Mouse (Mus musculus): ENCODE results near the gene Tmem33. TPM values are rescaled to one million over a fixed set of nuclear protein-coding genes. Genes with fewer than 3 reads are reported as not detected.

Tmem33 gene
- total RNA-seq, 1 experiment: 118 TPM

DNA sequence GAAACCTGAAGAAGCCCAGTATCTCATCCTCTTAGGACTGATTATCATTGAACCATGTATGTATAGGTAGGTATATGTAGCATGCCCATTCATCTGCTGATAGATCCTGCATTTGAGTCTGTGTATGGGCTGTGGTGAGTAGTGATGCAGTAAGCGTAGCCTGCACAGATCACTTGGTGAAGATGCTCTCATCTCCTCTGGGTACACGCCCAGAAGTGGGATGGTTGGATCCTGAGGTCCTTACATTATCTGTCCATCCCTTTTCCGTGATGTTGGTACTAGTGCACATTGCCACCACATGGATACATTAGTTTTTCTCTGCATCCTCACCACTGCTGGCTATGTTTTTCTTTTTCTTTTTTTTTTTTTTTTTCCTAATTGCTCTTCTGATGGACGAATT is 19.5 kb downstream of the Tmem33 start:
- no peak for TF ChIP-seq HCFC1 (IDR thresholded peaks at IDR 0.05; ENCODE audit: borderline replicate concordance, insufficient read depth, low read length)
- no peak for TF ChIP-seq ZNF384 (IDR thresholded peaks at IDR 0.05; ENCODE audit: low read depth, low read length)
- no peak for TF ChIP-seq CHD2 (IDR thresholded peaks at IDR 0.05; ENCODE audit: low read depth, low read length)
- no peak for TF ChIP-seq ZC3H11A (IDR thresholded peaks at IDR 0.05; ENCODE audit: borderline replicate concordance, low read depth, low read length)
- TF ChIP-seq MAFK (IDR thresholded peaks at IDR 0.05; ENCODE audit: insufficient read depth, low read depth, low read length): no peak
- Histone ChIP-seq H3K4me1 (ENCODE audit: control insufficient read depth in 2 of 2, insufficient read depth in 2 of 2, low read length in 2 of 2, poor library complexity in 1 of 2) (peaks cover 0 to 4% of the 10 kb centered on the region in 2 experiments; a peak in 1 of 4 replicates), H3K27ac (ENCODE audit: insufficient read depth, low read depth, low read length, poor library complexity, severe bottlenecking) (no peak overlapping the region), H3K9me3 (ENCODE audit: control insufficient read depth, insufficient read depth, low read depth, low read length) (no peaks in the 10 kb centered on the region), H3K4me3 (ENCODE audit: insufficient read depth in 1 of 2, low read depth in 1 of 2, low read length in 2 of 2, poor library complexity in 1 of 2, severe bottlenecking in 1 of 2) (no peak overlapping the region), H3K36me3 (ENCODE audit: control insufficient read depth, insufficient read depth, low read length, poor library complexity, severe bottlenecking) (peaks cover 8% of the 10 kb centered on the region), H3K9ac (ENCODE audit: insufficient read depth, low read depth, low read length, poor library complexity, severe bottlenecking) (no peak overlapping the region)
- no peak for DNase-seq (ENCODE audit: low read depth, low spot score)
- in situ Hi-C loops (cut with MboI; ENCODE audit: low sequenced_read_pairs in 2 of 2, unreplicated experiment in 2 of 2): no loop called here

DNA sequence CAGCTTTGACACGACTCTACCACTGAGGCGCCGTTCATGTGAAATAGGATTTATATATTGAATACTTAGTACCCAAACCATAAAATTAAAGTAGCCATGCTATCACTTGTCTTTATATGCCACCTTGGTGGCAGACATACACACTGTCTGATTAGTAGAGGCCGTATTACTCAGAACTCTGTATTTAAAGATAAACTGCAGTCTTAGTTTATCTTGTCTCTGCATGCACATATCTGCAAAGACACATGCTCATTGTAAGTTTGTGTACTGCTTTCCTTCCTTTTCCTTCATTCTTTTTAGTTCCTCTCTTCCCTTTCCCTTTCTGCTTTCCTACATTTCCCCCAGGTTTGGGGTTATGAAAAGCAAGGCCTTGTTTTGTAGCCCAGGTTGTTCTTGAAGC is 20.0 kb downstream of the Tmem33 start:
- Histone ChIP-seq H3K9me3 (ENCODE audit: control insufficient read depth, insufficient read depth, low read depth, low read length) (no peaks in the 10 kb centered on the region), H3K27ac (ENCODE audit: insufficient read depth, low read depth, low read length, poor library complexity, severe bottlenecking) (no peak overlapping the region), H3K4me1 (ENCODE audit: control insufficient read depth in 2 of 2, insufficient read depth in 2 of 2, low read length in 2 of 2, poor library complexity in 1 of 2) (peaks cover 0 to 4% of the 10 kb centered on the region in 2 experiments; a peak in 1 of 4 replicates), H3K36me3 (ENCODE audit: control insufficient read depth, insufficient read depth, low read length, poor library complexity, severe bottlenecking) (peaks cover 13% of the 10 kb centered on the region), H3K9ac (ENCODE audit: insufficient read depth, low read depth, low read length, poor library complexity, severe bottlenecking) (no peak overlapping the region), H3K4me3 (ENCODE audit: insufficient read depth in 1 of 2, low read depth in 1 of 2, low read length in 2 of 2, poor library complexity in 1 of 2, severe bottlenecking in 1 of 2) (no peak overlapping the region)
- TF ChIP-seq ZC3H11A (IDR thresholded peaks at IDR 0.05; ENCODE audit: borderline replicate concordance, low read depth, low read length): no peak
- TF ChIP-seq ZNF384 (IDR thresholded peaks at IDR 0.05; ENCODE audit: low read depth, low read length): no peak
- no peak for TF ChIP-seq CHD2 (IDR thresholded peaks at IDR 0.05; ENCODE audit: low read depth, low read length)
- TF ChIP-seq HCFC1 (IDR thresholded peaks at IDR 0.05; ENCODE audit: borderline replicate concordance, insufficient read depth, low read length): no peak
- no peak for TF ChIP-seq MAFK (IDR thresholded peaks at IDR 0.05; ENCODE audit: insufficient read depth, low read depth, low read length)
- in situ Hi-C loops (cut with MboI; ENCODE audit: low sequenced_read_pairs in 2 of 2, unreplicated experiment in 2 of 2): no loop called here
- DNase-seq (ENCODE audit: low read depth, low spot score): no peak

DNA sequence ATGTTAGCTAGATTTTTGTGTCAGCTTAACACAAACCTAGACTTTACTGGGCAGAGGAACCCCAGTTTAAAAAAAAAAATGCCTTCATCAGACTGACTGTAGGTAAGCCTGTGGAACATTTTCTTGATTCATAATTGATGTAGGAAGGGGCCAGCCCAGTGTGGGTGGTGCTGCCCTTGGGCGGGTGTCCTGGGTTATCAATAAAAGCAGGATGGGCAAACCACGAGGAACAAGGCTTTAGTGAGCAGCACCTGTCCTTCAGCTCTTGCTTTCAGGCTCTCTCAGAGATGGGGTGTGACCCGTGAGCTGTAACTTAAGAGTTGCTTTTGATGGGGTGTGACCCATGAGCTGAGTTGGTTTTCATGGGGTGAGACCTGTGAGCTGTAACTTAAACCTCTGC is 34.7 kb downstream of the Tmem33 start:
- Histone ChIP-seq H3K4me1 (ENCODE audit: control insufficient read depth in 2 of 2, insufficient read depth in 2 of 2, low read length in 2 of 2, poor library complexity in 1 of 2) (no peaks in the 10 kb centered on the region), H3K36me3 (ENCODE audit: control insufficient read depth, insufficient read depth, low read length, poor library complexity, severe bottlenecking) (no peaks in the 10 kb centered on the region; the same call in none of the 2 replicates), H3K9me3 (ENCODE audit: control insufficient read depth, insufficient read depth, low read depth, low read length) (no peaks in the 10 kb centered on the region), H3K27ac (ENCODE audit: insufficient read depth, low read depth, low read length, poor library complexity, severe bottlenecking) (no peak overlapping the region), H3K9ac (ENCODE audit: insufficient read depth, low read depth, low read length, poor library complexity, severe bottlenecking) (no peak overlapping the region), H3K4me3 (ENCODE audit: insufficient read depth in 1 of 2, low read depth in 1 of 2, low read length in 2 of 2, poor library complexity in 1 of 2, severe bottlenecking in 1 of 2) (no peak overlapping the region)
- DNase-seq (ENCODE audit: low read depth, low spot score): no peak
- in situ Hi-C loops (cut with MboI; ENCODE audit: low sequenced_read_pairs in 2 of 2, unreplicated experiment in 2 of 2): no loop called here
- TF ChIP-seq MAFK (IDR thresholded peaks at IDR 0.05; ENCODE audit: insufficient read depth, low read depth, low read length) (no peak), ZNF384 (IDR thresholded peaks at IDR 0.05; ENCODE audit: low read depth, low read length) (no peak), ZC3H11A (IDR thresholded peaks at IDR 0.05; ENCODE audit: borderline replicate concordance, low read depth, low read length) (no peak), HCFC1 (IDR thresholded peaks at IDR 0.05; ENCODE audit: borderline replicate concordance, insufficient read depth, low read length) (no peak), CHD2 (IDR thresholded peaks at IDR 0.05; ENCODE audit: low read depth, low read length) (no peak)

DNA sequence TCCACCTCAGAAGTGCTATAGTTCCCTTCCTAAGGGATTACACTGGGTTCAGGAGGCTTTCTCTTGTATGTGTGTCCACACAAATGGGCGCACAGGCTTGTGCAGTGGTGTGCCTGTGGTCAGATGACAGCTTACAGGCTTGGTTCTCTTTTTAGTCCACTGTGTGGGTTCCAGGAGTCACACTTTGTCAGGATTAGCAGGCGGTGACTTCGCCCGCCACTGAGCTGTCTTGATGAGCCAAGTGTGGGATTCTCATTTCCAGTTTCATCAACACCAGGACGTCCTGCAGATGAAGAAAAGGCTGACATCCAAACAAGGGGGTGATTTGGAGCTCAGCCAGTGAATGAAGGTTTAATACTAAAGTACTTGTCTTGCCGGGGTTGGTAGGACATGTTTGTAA is 35.3 kb downstream of the Tmem33 start:
- H3K27ac ChIP-seq (ENCODE audit: insufficient read depth, low read depth, low read length, poor library complexity, severe bottlenecking): no peak overlapping the region
- no peaks in the 10 kb centered on the region for H3K4me1 ChIP-seq (ENCODE audit: control insufficient read depth in 2 of 2, insufficient read depth in 2 of 2, low read length in 2 of 2, poor library complexity in 1 of 2)
- in situ Hi-C loops (cut with MboI; ENCODE audit: low sequenced_read_pairs in 2 of 2, unreplicated experiment in 2 of 2): no loop called here
- peaks cover 3% of the 10 kb centered on the region for H3K36me3 ChIP-seq (ENCODE audit: control insufficient read depth, insufficient read depth, low read length, poor library complexity, severe bottlenecking)
- no peak for DNase-seq (ENCODE audit: low read depth, low spot score)
- TF ChIP-seq CHD2 (IDR thresholded peaks at IDR 0.05; ENCODE audit: low read depth, low read length) (no peak), HCFC1 (IDR thresholded peaks at IDR 0.05; ENCODE audit: borderline replicate concordance, insufficient read depth, low read length) (no peak), ZNF384 (IDR thresholded peaks at IDR 0.05; ENCODE audit: low read depth, low read length) (no peak), MAFK (IDR thresholded peaks at IDR 0.05; ENCODE audit: insufficient read depth, low read depth, low read length) (no peak), ZC3H11A (IDR thresholded peaks at IDR 0.05; ENCODE audit: borderline replicate concordance, low read depth, low read length) (no peak)
- H3K9me3 ChIP-seq (ENCODE audit: control insufficient read depth, insufficient read depth, low read depth, low read length): no peaks in the 10 kb centered on the region
- no peak overlapping the region for H3K4me3 ChIP-seq (ENCODE audit: insufficient read depth in 1 of 2, low read depth in 1 of 2, low read length in 2 of 2, poor library complexity in 1 of 2, severe bottlenecking in 1 of 2)
- H3K9ac ChIP-seq (ENCODE audit: insufficient read depth, low read depth, low read length, poor library complexity, severe bottlenecking): no peak overlapping the region

DNA sequence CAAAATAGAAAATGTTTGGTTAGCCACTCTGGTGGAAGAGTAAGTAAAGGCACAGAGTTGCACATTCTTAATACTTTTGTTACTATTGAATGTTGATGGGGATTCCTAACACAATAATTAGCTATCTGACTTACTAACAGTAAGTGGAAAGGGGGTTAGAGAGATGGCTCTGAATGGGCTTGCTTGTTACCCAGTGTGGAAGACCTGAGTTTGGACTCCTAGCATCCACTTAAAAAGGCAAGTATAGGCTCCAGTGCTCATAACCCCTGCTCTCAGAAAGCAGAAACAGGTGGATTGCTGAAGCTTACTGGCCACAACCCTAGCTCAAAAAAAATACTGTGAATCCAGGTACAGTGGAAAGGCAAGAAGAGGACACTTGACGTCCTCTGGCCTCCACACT is 35.8 kb downstream of the Tmem33 start:
- H3K9me3 ChIP-seq (ENCODE audit: control insufficient read depth, insufficient read depth, low read depth, low read length): no peaks in the 10 kb centered on the region
- no peak overlapping the region for H3K9ac ChIP-seq (ENCODE audit: insufficient read depth, low read depth, low read length, poor library complexity, severe bottlenecking)
- no peak for TF ChIP-seq ZC3H11A (IDR thresholded peaks at IDR 0.05; ENCODE audit: borderline replicate concordance, low read depth, low read length)
- TF ChIP-seq ZNF384 (IDR thresholded peaks at IDR 0.05; ENCODE audit: low read depth, low read length): no peak
- no peak for TF ChIP-seq CHD2 (IDR thresholded peaks at IDR 0.05; ENCODE audit: low read depth, low read length)
- TF ChIP-seq MAFK (IDR thresholded peaks at IDR 0.05; ENCODE audit: insufficient read depth, low read depth, low read length): no peak
- TF ChIP-seq HCFC1 (IDR thresholded peaks at IDR 0.05; ENCODE audit: borderline replicate concordance, insufficient read depth, low read length): no peak
- H3K36me3 ChIP-seq (ENCODE audit: control insufficient read depth, insufficient read depth, low read length, poor library complexity, severe bottlenecking): peaks cover 3% of the 10 kb centered on the region
- no peak overlapping the region for H3K27ac ChIP-seq (ENCODE audit: insufficient read depth, low read depth, low read length, poor library complexity, severe bottlenecking)
- H3K4me1 ChIP-seq (ENCODE audit: control insufficient read depth in 2 of 2, insufficient read depth in 2 of 2, low read length in 2 of 2, poor library complexity in 1 of 2): peaks cover 0 to under 1% of the 10 kb centered on the region in 2 experiments; a peak in 1 of 4 replicates
- DNase-seq (ENCODE audit: low read depth, low spot score): no peak
- in situ Hi-C loops (cut with MboI; ENCODE audit: low sequenced_read_pairs in 2 of 2, unreplicated experiment in 2 of 2): no loop called here
- no peak overlapping the region for H3K4me3 ChIP-seq (ENCODE audit: insufficient read depth in 1 of 2, low read depth in 1 of 2, low read length in 2 of 2, poor library complexity in 1 of 2, severe bottlenecking in 1 of 2)
